Mouse (Mus musculus): ENCODE data around the gene Fzd9. TPM values are rescaled to one million over a fixed set of nuclear protein-coding genes. Genes with fewer than 3 reads are reported as not detected.

The Fzd9 gene
- polyA plus RNA-seq, 1 experiment from 2014 or later = 19.7 TPM

- H3K27me3 ChIP-seq (ENCODE audit: control insufficient read depth, insufficient read depth, low read length) = no peaks in the 10 kb centered on the region
- H3K4me2 ChIP-seq (ENCODE audit: low read depth, low read length, severe bottlenecking) = no peak overlapping the region
- H3K27ac ChIP-seq (ENCODE audit: low read depth, low read length) = no peak overlapping the region
- no peak for DNase-seq (ENCODE audit: low spot score)
- H3K9ac ChIP-seq (ENCODE audit: low read length) = no peak overlapping the region
- no peak for ATAC-seq (replicated peaks; ENCODE audit: low FRiP score)
- no peaks in the 10 kb centered on the region for H3K4me1 ChIP-seq (replicated peaks; ENCODE audit: control insufficient read depth, insufficient read depth, low read length)
- no peak overlapping the region for H3K4me3 ChIP-seq (ENCODE audit: low read depth, low read length)
- H3K9me3 ChIP-seq (ENCODE audit: control insufficient read depth, low read length) = no peaks in the 10 kb centered on the region
- H3K36me3 ChIP-seq (ENCODE audit: control insufficient read depth, insufficient read depth, low read length) = peaks cover 61% of the 10 kb centered on the region
Observed at GRCm38 (mm10) chr5:135220941-135221340, 30.1 kb downstream of the Fzd9 start.

GRCm38 (mm10) chr5:135216871-135217270 is 34.2 kb downstream of the Fzd9 start:
- no peak for DNase-seq (ENCODE audit: low spot score)
- Histone ChIP-seq H3K9me3 (ENCODE audit: control insufficient read depth, low read length) (no peaks in the 10 kb centered on the region), H3K36me3 (ENCODE audit: control insufficient read depth, insufficient read depth, low read length) (peaks cover 38% of the 10 kb centered on the region), H3K27me3 (ENCODE audit: control insufficient read depth, insufficient read depth, low read length) (no peaks in the 10 kb centered on the region), H3K4me2 (ENCODE audit: low read depth, low read length, severe bottlenecking) (no peak overlapping the region), H3K4me3 (ENCODE audit: low read depth, low read length) (no peak overlapping the region), H3K9ac (ENCODE audit: low read length) (no peak overlapping the region), H3K27ac (ENCODE audit: low read depth, low read length) (no peak overlapping the region), H3K4me1 (replicated peaks; ENCODE audit: control insufficient read depth, insufficient read depth, low read length) (no peaks in the 10 kb centered on the region)
- WGBS = 95% methylated on average over 6 of the region's 6 CpGs
- ATAC-seq (replicated peaks; ENCODE audit: low FRiP score) = no peak

GRCm38 (mm10) chr5:135208197-135208596 is 42.8 kb downstream of the Fzd9 start:
- 97% methylated on average over 1 of the region's 1 CpGs for WGBS
- Histone ChIP-seq H3K27ac (ENCODE audit: low read depth, low read length) (no peak overlapping the region), H3K36me3 (ENCODE audit: control insufficient read depth, insufficient read depth, low read length) (peaks cover 29% of the 10 kb centered on the region), H3K4me3 (ENCODE audit: low read depth, low read length) (no peak overlapping the region), H3K9ac (ENCODE audit: low read length) (no peak overlapping the region), H3K4me1 (replicated peaks; ENCODE audit: control insufficient read depth, insufficient read depth, low read length) (no peaks in the 10 kb centered on the region), H3K4me2 (ENCODE audit: low read depth, low read length, severe bottlenecking) (no peak overlapping the region), H3K27me3 (ENCODE audit: control insufficient read depth, insufficient read depth, low read length) (no peaks in the 10 kb centered on the region), H3K9me3 (ENCODE audit: control insufficient read depth, low read length) (no peaks in the 10 kb centered on the region)
- no peak for DNase-seq (ENCODE audit: low spot score)
- ATAC-seq (replicated peaks; ENCODE audit: low FRiP score) = no peak

- Histone ChIP-seq H3K4me1 (replicated peaks; ENCODE audit: control insufficient read depth, insufficient read depth, low read length) (no peaks in the 10 kb centered on the region), H3K9ac (ENCODE audit: low read length) (no peak overlapping the region), H3K4me3 (ENCODE audit: low read depth, low read length) (no peak overlapping the region), H3K27ac (ENCODE audit: low read depth, low read length) (no peak overlapping the region), H3K27me3 (ENCODE audit: control insufficient read depth, insufficient read depth, low read length) (no peaks in the 10 kb centered on the region), H3K4me2 (ENCODE audit: low read depth, low read length, severe bottlenecking) (no peak overlapping the region), H3K9me3 (ENCODE audit: control insufficient read depth, low read length) (no peaks in the 10 kb centered on the region), H3K36me3 (ENCODE audit: control insufficient read depth, insufficient read depth, low read length) (peaks cover 13% of the 10 kb centered on the region)
- 85% methylated on average over 3 of the region's 3 CpGs for WGBS
- ATAC-seq (replicated peaks; ENCODE audit: low FRiP score) (no peak), DNase-seq (ENCODE audit: low spot score) (no peak)
Observed at GRCm38 (mm10) chr5:135202763-135203162, 48.3 kb downstream of the Fzd9 start.

Small RNA genes lying within 50 kb of the gene (microRNA-seq; reads per million reads assigned to microRNA genes)
- not detected for gene Gm25315 (ENCODE audit: insufficient number of aligned reads)

Other genes starting within 250 kb of the Fzd9 start
- 38.9 and 39.1 TPM in 2 replicates for gene Abhd11, start 242.1 kb downstream of the Fzd9 start, polyA plus RNA-seq (2014; fragmentation: Nextera tagmentation; extraction: Ambion mirVana)
- gene Stx1a, start 227.7 kb downstream of the Fzd9 start, polyA plus RNA-seq (2014; fragmentation: Nextera tagmentation; extraction: Ambion mirVana) = 11.2 and 14.9 TPM in 2 replicates
- gene Dnajc30, start 187.0 kb downstream of the Fzd9 start, polyA plus RNA-seq (2014; fragmentation: Nextera tagmentation; extraction: Ambion mirVana) = 26.2 and 27.1 TPM in 2 replicates
- gene Bud23, start 186.3 kb downstream of the Fzd9 start, polyA plus RNA-seq (2014; fragmentation: Nextera tagmentation; extraction: Ambion mirVana) = 142 and 148 TPM in 2 replicates
- 13.3 and 14.2 TPM in 2 replicates for gene Vps37d, start 173.0 kb downstream of the Fzd9 start, polyA plus RNA-seq (2014; fragmentation: Nextera tagmentation; extraction: Ambion mirVana)
- gene Mlxipl, start 161.3 kb downstream of the Fzd9 start, polyA plus RNA-seq (2014; fragmentation: Nextera tagmentation; extraction: Ambion mirVana) = 2.4 and 3.1 TPM in 2 replicates
- 24.5 and 25.8 TPM in 2 replicates for gene Tbl2, start 101.6 kb downstream of the Fzd9 start, polyA plus RNA-seq (2014; fragmentation: Nextera tagmentation; extraction: Ambion mirVana)
- gene Bcl7b, start 82.9 kb downstream of the Fzd9 start, polyA plus RNA-seq (2014; fragmentation: Nextera tagmentation; extraction: Ambion mirVana) = 43.8 and 46.8 TPM in 2 replicates
- gene Baz1b, start 64.0 kb downstream of the Fzd9 start, polyA plus RNA-seq (2014; fragmentation: Nextera tagmentation; extraction: Ambion mirVana) = 76.3 and 83.6 TPM in 2 replicates
- gene Fkbp6, start 98.8 kb upstream of the Fzd9 start, polyA plus RNA-seq (2014; fragmentation: Nextera tagmentation; extraction: Ambion mirVana) = 0.15 TPM in 1 of 2 replicates, not detected in the other
- not detected in 2 replicates for gene Trim50, start 102.1 kb upstream of the Fzd9 start, polyA plus RNA-seq (2014; fragmentation: Nextera tagmentation; extraction: Ambion mirVana)
- gene Nsun5, start 118.7 kb upstream of the Fzd9 start, polyA plus RNA-seq (2014; fragmentation: Nextera tagmentation; extraction: Ambion mirVana) = 33.0 and 36.2 TPM in 2 replicates
- 27.2 and 30.2 TPM in 2 replicates for gene Pom121, start 143.3 kb upstream of the Fzd9 start, polyA plus RNA-seq (2014; fragmentation: Nextera tagmentation; extraction: Ambion mirVana)

Measured in forebrain, embryonic 11.5 days (tissue).